Mouse (Mus musculus) cortical plate, adult 2 months (tissue): ENCODE data around the gene Cngb1. TPM values are rescaled to one million over a fixed set of nuclear protein-coding genes. Genes with fewer than 3 reads are reported as not detected.

Experiments
- H3K27ac ChIP-seq: fragments of 200-500 bp; 2 replicates; pipeline ENCODE4 v1.5.1; 2012; ENCODE audit warnings: low read length, control low read depth, inconsistent platforms; ENCODE audit not compliant: insufficient read depth
- H3K4me1 ChIP-seq: fragments of 200-500 bp; 2 replicates; pipeline ENCODE4 v1.6.1; 2011; ENCODE audit warnings: low read length; ENCODE audit not compliant: control insufficient read depth, insufficient read depth
- H3K4me3 ChIP-seq: fragments of 200-500 bp; 2 replicates; pipeline ENCODE4 v1.5.1; 2011; ENCODE audit warnings: mild to moderate bottlenecking, low read length, control low read depth; ENCODE audit not compliant: insufficient read depth
- CTCF ChIP-seq: fragments of 200-500 bp; IDR thresholded peaks from 2 replicates; pipeline ENCODE4 v1.5.1; 2011; ENCODE audit warnings: mild to moderate bottlenecking, control low read depth, low read length; ENCODE audit not compliant: insufficient read depth; ENCODE audit errors: extremely low read depth
- POLR2A ChIP-seq: fragments of 200-500 bp; IDR thresholded peaks from 2 replicates; pipeline ENCODE4 v1.6.1; 2011; ENCODE audit warnings: mild to moderate bottlenecking, low read length, control low read depth; ENCODE audit not compliant: insufficient read depth; ENCODE audit errors: extremely low read depth
- polyA plus RNA-seq: library from polyadenylated mRNA; depleted of rRNA; stranded (reverse); fragments of >200 nt; gene quantifications from 2 replicates; pipeline ENCODE4 v1.2.3, GENCODE M21; 2012

Cngb1 gene
- polyA plus RNA-seq, 1 experiment, result 0.06 TPM

DNA sequence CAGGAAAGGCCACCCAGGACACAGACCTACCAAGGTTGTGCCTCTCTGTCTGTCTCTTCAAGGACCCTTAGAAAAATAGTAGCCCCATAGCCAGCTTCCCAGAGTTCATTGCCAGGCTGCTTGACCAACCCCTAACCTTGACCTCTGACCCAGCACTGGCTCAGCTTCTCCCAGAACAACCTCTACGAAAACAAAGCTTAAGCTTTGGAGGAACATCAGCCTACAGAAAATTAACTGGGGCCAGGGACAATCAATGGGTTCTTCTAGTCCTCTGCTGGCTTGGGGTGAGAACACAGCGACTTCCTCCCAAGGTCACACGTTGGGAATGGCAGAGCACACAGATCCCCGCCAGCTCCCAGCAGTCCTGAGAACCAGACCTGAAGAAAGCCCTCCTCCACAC is 859 bp downstream of the Cngb1 start:
- H3K4me3 ChIP-seq, result no peak overlapping the region
- TF ChIP-seq CTCF, result no peak
- TF ChIP-seq POLR2A, result no peak
- H3K27ac ChIP-seq, result no peak overlapping the region
- no peaks in the 10 kb centered on the region for H3K4me1 ChIP-seq

DNA sequence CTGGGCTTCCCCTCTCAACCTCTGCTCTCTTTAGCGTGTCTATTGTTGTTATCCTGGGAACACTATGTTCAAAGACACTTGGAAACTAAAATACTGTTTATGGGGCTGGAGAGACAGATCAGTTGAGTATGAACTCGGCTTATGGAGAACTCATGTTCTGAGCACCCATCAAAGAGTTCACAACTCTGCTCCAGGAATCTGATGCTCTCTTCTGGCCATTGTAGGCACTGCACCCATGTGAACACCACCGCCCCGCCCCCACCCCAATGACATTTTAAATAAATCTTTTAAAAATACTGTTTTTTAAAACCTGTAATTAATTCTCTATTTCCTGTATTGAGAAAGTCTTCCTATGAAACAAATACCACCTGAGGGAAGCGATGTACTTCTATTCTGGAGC is 4.0 kb downstream of the Cngb1 start:
- Histone ChIP-seq H3K27ac (no peak overlapping the region), H3K4me3 (no peak overlapping the region), H3K4me1 (no peaks in the 10 kb centered on the region)
- TF ChIP-seq POLR2A (no peak), CTCF (peak; percentile 62)

DNA sequence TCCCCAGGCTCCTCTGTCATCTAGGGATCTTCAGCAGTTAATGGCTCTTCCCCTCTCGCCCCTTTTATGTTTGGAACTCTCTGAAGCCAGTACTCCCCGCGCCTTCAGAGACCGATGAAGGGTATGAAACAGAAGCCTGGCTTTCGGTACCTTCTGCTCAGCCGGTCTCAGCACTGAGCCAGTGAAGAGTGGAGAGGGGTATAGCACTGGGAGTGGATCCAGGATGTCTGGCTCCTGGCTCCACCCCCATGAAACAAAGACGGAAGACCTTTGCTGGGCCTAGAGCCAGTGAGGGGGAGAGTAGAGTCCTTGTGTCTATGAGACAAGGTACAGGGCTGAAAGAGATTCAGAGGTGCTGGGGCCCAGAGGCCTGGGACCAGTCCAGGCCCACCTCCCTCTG is 12.5 kb downstream of the Cngb1 start:
- Histone ChIP-seq H3K4me1 (no peaks in the 10 kb centered on the region), H3K4me3 (no peak overlapping the region), H3K27ac (no peak overlapping the region)
- no peak for TF ChIP-seq CTCF
- TF ChIP-seq POLR2A, result no peak

DNA sequence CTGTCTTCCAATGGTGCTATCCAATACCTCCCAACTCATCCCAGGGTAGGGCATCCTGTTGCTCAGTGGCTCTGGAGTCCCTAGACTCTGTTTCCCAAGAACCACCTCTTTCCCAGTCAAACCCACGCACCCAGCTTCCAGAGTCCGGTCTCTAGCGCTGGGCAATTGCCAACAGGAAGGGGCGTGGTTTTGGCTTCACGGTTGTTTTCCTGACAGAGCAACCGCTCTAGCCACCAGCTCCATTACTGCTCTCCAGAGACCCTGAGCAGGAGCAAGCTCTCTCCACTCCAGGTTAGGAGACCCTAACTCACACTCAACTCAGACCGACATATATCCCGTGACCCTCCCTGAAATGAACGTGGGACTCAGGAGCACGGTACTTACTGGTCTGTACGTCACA is 13.2 kb downstream of the Cngb1 start:
- no peaks in the 10 kb centered on the region for H3K4me1 ChIP-seq
- 0 out of 2 replicates have a peak overlapping the region, but pooled peaks have one; percentile 19 for H3K4me3 ChIP-seq
- TF ChIP-seq POLR2A (0 out of 2 replicates have a peak, but pooled peaks have one; percentile 18), CTCF (no peak)
- H3K27ac ChIP-seq, result no peak overlapping the region

DNA sequence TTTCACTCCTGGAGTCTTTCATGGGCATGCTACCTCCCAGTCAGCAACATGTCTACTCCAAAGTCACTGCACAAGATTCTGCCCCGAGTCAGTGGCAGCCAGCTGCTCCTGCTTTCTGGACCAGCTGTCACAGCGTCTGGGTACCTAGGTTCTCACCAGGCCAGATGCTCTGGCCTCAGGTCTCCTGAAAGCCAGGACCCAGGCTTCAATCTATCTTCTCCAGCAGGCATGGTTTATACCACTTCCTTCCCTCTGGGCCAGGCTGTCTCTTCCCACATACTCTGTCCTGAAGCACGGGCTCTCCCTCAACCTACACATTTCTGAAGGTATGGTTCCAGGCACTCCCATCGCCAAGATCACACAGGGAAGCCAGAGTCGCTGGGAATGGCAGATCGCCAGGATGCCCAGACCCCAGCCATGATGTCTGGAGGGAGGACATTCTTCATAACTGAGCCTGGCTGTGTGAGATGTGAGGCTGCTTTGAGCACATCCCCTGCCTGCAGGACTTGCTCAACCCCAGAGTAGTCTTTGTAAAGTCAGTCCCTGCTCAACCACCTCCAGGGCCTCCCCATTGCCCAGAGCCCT is 17.2 kb downstream of the Cngb1 start:
- TF ChIP-seq POLR2A, result no peak
- TF ChIP-seq CTCF, result no peak
- Histone ChIP-seq H3K4me1 (no peaks in the 10 kb centered on the region), H3K4me3 (no peak overlapping the region), H3K27ac (no peak overlapping the region)

DNA sequence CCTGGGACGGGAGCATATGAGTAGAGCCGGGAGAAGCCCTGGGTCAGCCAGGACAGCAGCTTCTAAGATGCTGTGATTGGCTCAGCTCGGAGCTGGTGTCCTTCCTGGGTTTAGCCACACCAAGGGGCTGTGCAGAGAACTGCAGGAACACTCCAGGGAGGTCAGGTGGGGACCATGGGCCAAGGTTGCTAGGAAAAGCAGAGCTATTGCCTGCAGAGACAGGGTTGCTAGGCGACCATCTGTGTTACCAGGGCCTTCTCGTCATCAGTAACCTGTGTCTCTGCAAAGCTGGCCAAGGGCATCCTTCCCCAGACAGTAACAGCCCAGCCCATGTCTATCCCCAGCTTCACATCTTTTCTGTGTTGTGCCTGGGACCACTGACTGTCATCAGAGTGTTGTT is 24.9 kb downstream of the Cngb1 start:
- H3K27ac ChIP-seq, result no peak overlapping the region

DNA sequence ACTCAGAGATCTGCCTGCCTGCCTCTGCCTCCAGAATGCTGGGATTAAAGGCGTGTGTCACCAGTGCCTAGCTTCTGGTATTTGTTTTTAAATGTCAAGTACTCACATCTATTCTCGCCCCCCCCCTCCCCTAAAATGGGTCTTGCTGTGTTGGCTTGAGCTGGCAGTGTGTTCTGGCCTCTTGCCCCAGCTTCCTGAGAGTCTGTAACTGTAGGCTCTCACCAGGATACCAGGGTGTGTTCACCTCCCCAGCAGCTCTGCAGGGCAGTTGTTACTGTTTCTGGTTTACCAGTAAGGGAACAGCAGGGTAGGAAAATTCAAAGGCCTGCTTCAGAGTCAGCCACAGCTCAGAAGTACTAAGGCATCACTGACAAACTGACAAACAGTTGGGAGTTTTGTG is 33.5 kb downstream of the Cngb1 start:
- Histone ChIP-seq H3K27ac (no peak overlapping the region), H3K4me1 (no peaks in the 10 kb centered on the region), H3K4me3 (no peak overlapping the region)
- no peak for TF ChIP-seq POLR2A
- no peak for TF ChIP-seq CTCF

More for the DNA sequence above, 24.9 kb downstream of the Cngb1 start:
- no peak for TF ChIP-seq POLR2A
- no peak for TF ChIP-seq CTCF
- Histone ChIP-seq H3K4me3 (no peak overlapping the region), H3K4me1 (no peaks in the 10 kb centered on the region)

DNA sequence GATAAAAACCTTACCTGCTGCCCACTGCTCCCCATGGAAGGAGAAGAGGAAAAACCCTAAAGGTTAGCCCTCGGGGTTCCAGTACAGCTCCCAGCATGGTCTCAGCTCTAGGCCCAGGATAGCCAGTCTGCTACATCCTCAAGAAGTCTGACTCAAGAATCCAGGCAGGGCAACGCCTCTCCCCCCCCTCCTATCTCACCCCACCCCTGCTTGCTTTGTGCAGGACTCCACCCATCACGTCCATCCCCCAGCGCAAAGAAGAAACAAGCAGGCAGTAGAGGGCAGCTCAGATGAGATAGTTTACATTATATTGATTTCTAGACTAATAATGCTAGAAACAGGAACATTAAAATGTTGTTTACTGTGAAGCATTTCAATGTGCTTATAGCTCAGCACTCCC is 34.5 kb downstream of the Cngb1 start:
- Histone ChIP-seq H3K4me1 (no peaks in the 10 kb centered on the region), H3K27ac (no peak overlapping the region), H3K4me3 (no peak overlapping the region)
- TF ChIP-seq POLR2A, result no peak
- TF ChIP-seq CTCF, result no peak

DNA sequence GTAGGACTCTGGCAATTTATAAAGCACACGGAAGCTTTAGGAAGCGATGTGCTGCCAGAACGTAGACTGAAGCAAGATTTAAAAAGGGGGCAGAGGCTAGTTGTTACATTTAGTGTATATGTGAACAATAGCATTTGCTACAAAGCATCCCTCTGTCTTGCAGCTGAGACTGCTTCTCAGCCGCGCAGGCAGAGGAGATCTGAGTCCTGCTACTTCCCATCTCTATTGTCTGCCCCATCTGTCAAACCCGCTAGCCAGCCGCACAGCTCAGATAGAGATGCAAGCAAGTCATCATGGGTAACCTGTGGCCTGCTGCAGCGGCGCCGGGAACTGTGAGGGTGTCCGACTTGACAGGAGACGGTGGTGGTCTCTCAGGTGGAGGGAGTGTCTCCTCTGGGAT is 35.9 kb downstream of the Cngb1 start:
- Histone ChIP-seq H3K4me1 (no peaks in the 10 kb centered on the region), H3K4me3 (no peak overlapping the region), H3K27ac (no peak overlapping the region)
- TF ChIP-seq POLR2A (no peak), CTCF (no peak)

DNA sequence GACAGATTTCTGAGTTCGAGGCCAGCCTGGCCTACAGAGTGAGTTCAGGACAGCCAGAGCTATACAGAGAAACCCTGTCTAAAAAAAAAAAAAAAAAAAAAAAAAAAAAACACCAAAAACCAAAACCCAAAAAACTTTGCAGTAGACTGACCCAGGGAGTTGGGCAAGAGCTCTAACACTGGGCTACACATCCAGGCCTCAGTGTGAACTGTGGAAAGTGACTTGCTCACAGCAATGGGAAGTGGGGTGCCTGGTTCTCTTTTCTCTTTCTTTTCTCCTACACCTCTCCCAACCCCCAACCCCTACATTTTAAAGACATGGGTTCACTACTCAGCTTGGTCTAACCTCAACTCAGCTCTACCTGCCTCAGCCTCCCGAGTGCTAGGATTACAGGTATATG is 44.2 kb downstream of the Cngb1 start:
- H3K4me1 ChIP-seq, result no peaks in the 10 kb centered on the region
- H3K4me3 ChIP-seq, result no peak overlapping the region
- TF ChIP-seq CTCF, result no peak
- no peak for TF ChIP-seq POLR2A
- no peak overlapping the region for H3K27ac ChIP-seq
